Mouse (Mus musculus) naive thymus-derived CD4-positive, alpha-beta T cell, adult 5 months (primary cell): Measurements from ENCODE around the gene Gm17660. TPM values are rescaled to one million over a fixed set of nuclear protein-coding genes. Genes with fewer than 3 reads are reported as not detected.

Experiments used
- polyA plus RNA-seq: library from polyadenylated mRNA; unstranded; fragments of 100-300 nt; shearing (Covaris generic); gene quantifications from one replicate; pipeline ENCODE4 v1.2.1, GENCODE M21; 2017

Gene Gm17660
- polyA plus RNA-seq: not detected

GRCm38 (mm10) chr5:104077508-104077907, at the start of gene Gm17660:
TSS of gene Gm17660 (minus strand) at chr5:104077608.

DNA sequence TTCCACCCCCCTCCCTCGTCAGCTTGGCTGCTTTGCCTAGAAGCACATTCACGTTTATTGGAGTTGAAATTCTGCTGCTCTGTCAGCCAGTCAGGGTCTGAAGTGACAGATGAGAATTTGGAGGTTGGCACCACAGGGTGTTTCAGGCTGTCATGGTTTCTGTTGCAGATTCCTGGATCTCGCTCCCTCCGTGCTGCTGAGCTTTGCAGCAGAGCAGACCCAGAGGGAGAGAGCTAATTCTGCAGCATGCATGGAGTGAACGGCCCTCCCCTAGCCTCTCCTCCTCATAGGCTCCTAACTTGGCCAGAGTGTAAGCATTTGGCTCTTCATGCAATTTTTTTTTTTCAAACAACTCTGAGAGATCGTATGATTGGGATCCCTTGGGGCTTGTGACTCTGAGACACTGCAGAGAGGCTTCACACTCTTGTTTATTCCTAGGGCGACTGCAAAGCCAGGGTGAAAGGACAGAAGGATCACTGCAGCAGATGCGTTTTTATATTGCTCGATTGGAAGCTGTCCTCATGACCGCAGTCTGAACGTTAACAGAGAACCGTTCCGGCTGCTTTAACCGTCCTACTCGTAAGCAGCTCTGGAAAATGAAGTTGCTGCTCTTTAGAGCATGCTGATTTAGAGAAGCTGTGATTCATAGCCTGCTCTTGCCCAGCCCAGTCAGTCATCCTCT, 36.2 kb upstream of the Gm17660 start, which contains the start of gene Sparcl1:
TSS of gene Sparcl1 (minus strand) at position 243 of the 682 bp plus-strand sequence.

GRCm38 (mm10) chr5:104046256-104047199, 30.9 kb downstream of the Gm17660 start, which contains the start of gene Nudt9:
TSS of gene Nudt9 (plus strand) at chr5:104046306.

DNA sequence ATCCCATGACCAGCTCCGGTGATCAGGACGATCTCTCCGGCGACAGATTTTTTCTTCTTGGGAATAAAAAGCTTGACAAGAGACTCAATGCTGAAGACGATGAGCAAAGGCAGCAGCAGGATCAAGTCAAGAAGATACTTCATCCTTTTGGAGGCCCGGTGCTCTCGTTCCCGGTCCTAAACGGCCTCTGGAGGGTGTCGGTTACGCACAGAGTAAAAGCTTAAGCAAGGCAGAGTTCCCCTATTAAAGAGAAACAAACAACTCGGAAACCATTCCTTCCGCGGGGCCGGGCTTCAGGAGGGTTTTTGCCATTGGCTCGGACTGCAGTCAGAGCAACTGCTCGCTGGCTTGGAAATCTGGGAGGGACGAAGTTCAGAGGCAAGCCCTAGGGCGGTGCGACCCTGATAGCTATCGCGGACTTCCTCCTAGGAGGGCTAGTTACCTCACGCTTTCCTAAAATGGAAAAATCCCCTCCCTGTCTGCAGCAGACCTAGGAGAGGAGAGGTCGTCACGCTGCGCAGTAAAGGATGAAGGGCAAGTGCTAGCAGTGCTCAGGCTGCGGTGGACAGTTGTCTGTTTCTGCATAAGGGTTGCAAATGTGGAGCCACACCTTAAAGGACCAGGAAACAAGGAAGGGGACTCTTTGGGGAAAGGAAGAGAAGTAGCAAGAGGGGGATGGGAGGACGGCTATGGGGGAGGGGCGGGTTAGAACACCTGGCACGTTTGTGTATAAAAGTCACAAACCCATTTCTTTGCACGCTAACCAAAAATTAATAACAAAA, 55.6 kb downstream of the Gm17660 start, which contains the start of gene Hsd17b11:
TSS of gene Hsd17b11 (minus strand) at position 323 of the 782 bp plus-strand sequence.

Other genes starting within 250 kb of the Gm17660 start
- gene Klhl8, start 166.3 kb downstream of the Gm17660 start, polyA plus RNA-seq: 7.5 TPM
- not detected for gene Hsd17b13, start 100.2 kb downstream of the Gm17660 start, polyA plus RNA-seq
- 3.7 TPM for gene Hsd17b11, start 55.7 kb downstream of the Gm17660 start, polyA plus RNA-seq
- gene Nudt9, start 31.3 kb downstream of the Gm17660 start, polyA plus RNA-seq: 47.1 TPM
- gene Sparcl1, start 36.1 kb upstream of the Gm17660 start, polyA plus RNA-seq: not detected
- not detected for gene Dspp, start 93.1 kb upstream of the Gm17660 start, polyA plus RNA-seq
- gene Dmp1, start 125.0 kb upstream of the Gm17660 start, polyA plus RNA-seq: not detected
- not detected for gene Ibsp, start 221.6 kb upstream of the Gm17660 start, polyA plus RNA-seq
- gene Mepe, start 247.7 kb upstream of the Gm17660 start, polyA plus RNA-seq: not detected